Mouse (Mus musculus): ENCODE results near the gene Ranbp3l.

DNA sequence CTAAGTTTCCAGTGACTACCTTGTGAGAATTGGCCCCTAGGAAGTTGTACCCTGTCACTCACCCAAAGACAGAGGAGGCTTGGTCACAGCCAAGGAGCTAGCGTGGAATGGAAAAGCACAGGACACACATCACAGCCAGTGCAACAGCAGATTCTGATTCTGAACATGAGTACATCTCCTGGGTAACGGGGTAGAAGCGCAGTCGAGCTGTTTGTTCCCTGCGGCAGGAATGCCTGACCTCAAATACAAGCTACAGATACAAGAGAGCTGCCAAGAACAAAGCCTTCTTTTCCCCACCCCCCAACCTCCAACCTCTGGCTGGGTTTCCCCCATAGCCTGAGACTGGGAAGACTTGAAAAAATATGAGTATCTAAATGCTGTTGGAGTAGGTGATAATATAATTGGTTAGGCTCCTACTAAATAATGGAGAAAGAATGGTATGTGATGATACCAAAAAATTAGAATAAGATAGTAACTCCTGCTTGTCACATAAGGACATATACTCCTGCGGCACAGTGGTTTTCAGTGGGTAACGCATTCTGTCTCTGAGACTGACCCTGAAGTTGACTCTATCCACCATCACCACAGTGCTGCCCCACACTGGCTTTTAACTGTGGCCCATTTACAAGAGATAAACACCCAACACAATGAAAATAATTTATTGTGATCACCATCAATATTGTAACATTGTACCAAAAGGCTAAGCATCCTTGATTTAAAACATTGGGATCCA is 93.6 kb downstream of the Ranbp3l start:
- TF ChIP-seq CTCF (conservative IDR thresholded peaks at IDR 0.05; ENCODE audit: low read length): no peak
- no peak for TF ChIP-seq POU5F1 (IDR thresholded peaks at IDR 0.05; ENCODE audit: borderline replicate concordance, low read length)
- TF ChIP-seq NANOG (IDR thresholded peaks at IDR 0.05; ENCODE audit: borderline replicate concordance, low read length): no peak
